Mouse (Mus musculus): ENCODE results near the gene Wdhd1.
"Not testable (repeated sequence)": the region's sequence is repeated elsewhere in the genome, so short reads cannot be mapped to it uniquely, and the experiment has no call there.

Gene Wdhd1

DNA sequence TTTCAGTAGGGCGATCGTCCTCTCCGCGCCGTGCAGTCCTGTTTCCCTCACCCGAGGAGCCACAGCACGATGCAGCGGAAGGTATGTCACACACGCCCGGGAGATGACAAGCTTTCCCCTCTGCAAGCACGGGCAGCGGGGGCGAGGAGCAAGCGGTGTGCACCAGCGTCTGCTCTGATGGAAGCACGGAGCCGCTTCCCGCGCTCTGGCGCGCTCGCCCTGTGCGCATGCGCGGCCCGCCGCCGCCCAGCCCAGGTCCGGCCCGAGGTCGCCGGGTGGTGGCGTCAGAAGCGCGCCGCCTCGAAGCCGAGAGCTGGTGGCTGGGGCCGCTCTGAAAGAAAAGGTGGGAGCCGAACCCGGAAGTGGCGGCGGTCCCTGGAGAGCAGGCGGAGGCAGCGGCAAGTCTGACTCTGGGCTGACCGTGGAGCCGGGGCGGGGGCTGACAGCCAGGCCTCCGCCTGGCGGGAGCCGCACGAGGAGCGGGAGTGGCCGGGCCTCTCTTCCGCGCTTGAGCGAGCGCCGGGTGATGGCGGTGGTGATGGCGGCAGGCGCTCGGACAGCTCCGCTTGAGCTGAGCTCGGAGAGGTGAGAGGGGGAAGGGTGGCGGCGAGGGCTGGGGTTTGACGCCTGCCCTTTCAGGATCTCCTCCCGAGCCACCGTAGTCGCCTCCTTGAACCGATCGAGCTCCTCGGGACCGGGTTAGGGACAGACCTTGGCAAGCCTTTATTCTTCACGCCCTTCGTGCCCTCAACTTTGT is at the start of gene Wdhd1, which contains the start of gene Socs4:
Wdhd1 (minus strand) TSS at position 221 of the 757 bp plus-strand sequence.
Socs4 (plus strand) TSS at position 295 of the 757 bp plus-strand sequence.
- DNase-seq = peak; percentile 94 to 97

DNA sequence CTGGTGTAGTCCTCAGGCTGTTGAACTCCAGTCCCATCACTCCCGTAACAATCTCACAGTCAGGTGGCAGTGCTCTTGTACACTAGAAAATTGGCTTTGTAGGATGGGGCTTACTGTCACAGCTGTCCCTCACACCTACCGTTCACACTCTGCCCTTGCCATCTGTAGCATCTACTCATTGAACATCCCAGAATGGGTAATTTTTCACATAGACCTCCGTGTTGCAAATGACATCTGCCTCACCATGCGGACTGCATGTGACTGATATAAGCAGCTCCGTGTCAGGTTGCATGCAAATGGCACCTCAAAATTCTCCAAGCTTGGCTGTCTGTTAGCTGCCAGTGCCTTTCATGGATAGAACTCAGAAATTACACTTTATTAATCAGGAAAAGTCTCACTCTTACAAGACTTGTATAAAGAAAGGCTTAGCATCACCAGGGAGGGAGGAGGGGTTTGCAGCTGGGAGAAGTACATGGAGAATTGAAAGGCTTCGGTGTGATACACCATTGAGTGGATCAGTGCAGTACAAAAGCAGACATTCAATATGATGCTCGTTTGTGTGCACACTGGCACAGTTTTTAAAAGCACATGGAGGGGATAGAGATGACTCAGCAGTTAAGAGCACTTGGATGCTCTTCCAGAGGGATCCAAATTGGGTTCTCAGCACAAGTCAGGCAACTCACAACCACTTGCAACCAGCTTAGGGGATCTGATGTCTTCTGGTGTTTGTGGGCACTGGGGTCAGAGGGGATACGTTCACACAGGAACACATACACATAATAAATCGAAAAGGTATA is 49.5 kb upstream of the Wdhd1 start:
- DNase-seq = no peak

DNA sequence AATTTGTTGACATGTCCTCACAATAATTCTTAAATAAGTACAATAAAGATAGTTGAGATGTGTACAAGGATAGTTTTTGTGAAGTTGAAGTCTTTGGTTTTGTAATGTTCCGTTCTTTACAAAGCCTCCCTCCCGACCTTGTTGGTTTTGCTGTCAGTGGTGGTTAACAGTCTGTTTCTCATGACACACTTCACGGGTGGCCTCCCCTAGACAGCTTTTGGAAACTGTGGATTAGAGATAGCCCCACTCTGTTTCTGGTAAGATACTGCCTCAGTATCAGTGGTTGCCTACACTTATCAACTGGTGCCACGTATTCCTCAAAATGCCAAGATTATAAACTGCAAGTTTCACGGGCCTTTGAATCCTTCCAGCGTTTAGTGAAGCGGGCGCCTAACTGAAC is 44.9 kb upstream of the Wdhd1 start:
- not testable (repeated sequence) for DNase-seq

DNA sequence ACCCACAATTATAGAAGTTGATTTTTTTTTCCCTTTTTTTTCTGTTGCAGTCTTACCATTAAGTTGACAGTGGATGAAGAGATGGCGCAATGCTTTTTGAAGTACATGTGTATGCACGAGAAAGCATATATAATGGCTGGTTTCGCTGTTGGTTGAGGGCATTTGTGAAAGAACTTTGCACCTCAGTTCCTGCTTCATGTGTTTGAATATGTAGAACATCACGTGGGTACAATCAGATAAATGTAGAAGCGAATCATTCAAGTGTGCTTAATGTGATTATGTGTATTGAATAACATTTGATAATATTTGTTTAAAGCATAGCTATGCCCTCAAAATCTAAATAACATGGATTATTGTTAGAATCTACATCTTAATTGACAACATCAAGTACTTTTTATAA is 42.7 kb upstream of the Wdhd1 start:
- DNase-seq = no peak

DNA sequence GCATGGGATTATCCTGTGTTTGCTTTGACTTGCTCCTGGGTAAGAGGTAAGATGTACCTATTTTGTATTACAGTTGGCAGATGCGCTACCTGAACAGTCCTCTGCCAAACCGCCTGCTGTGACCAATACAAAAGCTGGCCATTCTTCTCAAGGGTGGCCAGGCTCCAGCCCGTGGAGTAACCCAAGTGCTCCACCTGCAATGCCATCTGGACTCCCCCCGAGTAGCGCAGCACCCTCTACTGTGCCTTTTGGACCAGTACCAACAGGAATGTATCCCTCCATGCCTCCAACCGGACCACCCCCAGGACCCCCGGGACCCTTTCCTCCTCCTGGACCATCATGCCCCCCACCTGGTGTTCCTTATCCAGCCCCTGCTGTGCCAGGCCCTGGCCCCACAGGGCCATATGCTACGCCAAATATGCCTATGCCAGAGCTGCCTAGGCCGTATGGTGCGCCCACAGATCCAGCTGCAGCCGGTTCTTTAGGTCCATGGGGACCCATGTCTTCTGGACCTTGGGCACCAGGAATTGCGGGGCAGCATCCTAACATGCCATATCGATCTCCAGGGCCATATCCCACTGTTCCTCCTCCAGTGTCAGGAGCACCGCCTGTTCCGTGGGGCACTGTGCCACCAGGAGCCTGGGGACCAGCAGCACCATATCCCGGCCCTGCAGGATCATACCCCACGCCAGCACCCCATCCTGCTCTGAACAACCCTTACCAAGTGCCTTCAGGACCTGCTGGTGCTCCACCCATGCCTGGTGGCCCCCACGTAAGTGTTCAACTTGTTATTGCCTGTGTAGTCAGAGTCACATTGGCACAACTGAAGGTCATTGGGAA is 33.9 kb upstream of the Wdhd1 start:
- peak; percentile 82 to 83 for DNase-seq

DNA sequence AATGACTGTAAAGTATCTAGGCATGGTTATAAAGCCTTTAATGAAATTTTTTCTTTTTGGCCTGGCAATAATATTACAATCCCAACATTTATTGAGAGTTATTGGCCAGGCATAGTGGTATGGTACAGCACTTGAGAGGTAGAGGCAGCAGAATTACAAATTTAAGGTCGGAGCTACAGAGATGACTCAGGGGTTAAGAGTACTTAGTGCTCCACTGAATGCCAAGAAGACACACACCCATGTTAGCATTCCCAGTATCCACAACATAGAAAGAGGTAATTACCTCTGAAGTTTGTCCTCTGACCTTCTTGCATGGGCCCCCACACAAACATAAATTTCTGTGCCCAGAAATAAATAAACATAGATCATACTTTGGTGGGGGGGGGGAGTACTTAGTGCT is 32.4 kb upstream of the Wdhd1 start:
- no peak for DNase-seq

DNA sequence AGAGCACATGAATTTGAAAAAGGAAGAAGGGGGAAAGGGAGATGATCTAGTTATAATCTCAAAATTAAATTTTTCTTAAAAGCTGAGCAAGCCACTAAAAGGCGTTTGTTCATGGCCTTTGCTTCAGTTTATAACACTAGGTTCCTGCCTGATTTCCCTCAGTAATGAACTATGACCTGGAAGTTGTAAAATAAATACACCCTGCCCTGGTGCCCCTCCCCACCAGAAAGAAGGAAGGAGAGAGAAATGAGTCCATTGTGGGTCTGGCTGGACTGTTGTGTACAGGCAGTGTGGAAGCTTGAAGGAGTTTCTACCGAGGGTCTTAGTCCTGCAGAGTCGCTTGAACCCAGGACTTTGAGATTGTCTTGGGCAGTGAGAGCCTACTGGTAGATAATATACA is 31.0 kb upstream of the Wdhd1 start:
- no peak for DNase-seq

DNA sequence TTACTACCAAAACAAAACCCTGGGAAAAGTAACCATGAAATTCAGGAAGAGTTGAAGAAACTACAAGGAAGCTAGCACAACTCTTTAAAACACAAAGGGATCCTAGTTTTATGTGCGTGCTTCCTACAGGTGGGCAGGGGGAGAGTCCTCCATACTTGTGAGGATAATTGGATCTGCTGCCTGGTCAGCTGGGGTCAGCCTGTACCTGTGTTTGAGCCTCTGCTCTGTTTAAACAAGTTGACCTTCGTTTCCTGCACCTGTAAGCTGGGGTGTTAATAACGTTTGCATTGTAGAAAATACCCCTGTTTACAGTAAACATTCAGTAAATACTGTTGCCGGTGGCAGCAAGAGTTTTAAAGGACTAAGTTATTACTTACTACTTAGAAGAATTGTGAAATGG is 29.3 kb upstream of the Wdhd1 start:
- DNase-seq = no peak

DNA sequence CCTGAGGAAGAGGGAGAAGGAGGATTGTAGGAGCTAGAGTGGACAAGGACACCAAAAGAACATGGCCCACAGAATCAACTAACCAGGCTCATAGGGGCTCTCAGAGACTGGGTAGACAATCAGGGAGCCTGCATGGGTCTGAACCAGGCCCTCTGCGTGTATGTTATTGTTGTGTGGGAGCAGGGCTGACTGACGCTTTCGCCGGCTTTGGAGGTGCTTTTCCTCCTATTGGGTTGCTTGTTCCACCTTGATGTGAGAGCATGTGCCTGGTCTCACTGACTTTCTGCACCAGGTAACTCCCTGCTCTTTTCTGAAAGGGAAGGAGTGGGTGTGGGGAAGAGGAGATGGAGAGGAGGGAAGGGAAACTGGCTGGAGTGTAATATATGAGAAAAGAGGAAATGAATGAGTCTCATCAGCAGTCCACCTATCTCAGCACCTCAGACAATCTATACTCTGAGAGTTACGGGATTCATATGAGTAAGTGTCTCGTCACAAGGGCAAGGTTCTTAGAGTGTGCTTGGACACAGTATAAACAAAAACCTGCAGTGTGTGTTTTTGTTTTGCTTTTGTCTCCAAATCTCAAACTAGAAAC is 28.3 kb upstream of the Wdhd1 start:
- no peak for DNase-seq

DNA sequence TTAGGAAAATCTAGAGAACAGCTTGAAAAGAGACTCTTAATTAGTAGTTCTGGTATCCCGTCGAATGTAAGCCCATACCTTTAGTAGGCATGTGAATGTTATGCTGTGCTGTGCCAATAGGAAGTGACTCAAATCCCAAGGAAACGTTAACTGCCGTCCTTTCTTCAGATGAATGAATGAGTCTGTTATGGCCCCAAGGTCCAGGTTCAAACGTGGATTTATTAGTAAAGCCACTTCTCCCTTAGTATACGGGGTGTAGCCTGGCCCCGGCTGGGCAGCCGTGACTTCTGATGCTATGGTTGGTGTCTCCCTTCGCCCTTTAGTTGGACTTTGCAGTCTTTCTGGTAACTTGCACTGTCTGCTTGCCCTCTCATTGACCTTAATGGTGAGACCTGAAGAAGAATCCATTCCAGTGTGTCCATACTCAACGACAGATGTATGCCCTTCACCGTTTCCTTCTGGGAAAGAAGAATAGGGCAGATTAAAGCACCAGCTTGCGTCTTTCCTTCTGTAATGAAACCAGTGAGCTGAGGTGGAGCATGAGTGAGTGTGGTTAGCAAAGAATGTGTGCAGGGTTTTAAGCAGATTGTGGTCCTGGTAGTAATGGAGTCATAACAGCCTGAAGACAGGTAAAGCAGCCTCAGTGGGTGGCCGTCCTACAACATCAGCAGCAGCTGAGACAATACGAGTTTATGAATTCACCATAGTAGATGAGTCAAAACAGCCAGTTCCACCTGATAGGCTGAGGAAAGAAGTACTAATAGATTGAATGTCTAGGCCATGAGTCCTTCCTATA is 26.4 kb upstream of the Wdhd1 start:
- no peak for DNase-seq

DNA sequence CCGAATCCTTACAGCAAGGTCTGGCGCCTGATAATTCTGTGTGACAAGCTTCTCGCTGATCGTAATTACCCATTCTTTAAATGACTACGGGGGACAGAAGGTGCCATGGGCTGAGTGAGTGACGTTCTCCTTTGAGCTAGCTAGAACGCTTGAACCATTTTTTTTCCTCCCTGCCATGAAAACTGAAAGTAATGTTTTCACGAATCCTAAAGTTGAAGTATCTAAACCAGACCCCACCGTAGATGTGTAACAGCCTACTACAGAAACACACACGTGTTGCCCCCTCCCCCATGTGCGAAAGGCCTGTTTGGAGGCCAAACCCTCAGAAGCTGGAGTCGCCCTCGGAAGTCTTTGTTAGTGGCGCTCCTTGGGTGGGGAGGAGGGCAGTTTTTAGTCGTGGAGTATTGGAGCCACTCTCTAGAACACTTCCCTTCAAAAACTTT is 22.2 kb upstream of the Wdhd1 start:
- no peak for DNase-seq

DNA sequence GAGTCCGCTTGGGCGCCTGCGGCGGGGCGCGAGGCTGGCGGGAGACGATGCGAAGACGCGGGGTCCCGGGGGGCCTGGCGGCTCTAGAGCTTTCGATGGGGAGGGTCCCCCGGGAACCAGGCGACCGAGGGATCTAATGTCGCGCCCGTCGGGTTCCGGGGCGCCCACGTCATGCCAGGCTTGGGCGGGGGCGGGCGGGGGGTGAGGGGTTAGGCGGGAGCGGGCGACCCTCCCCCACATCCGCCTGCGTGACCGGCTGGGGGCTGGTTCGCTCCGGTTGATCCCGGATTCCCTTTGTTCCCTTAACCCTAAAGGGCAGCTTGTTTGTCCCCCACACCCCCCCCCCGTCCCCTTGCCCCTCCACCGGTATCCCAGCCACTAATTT is 21.7 kb upstream of the Wdhd1 start:
- no peak for DNase-seq

DNA sequence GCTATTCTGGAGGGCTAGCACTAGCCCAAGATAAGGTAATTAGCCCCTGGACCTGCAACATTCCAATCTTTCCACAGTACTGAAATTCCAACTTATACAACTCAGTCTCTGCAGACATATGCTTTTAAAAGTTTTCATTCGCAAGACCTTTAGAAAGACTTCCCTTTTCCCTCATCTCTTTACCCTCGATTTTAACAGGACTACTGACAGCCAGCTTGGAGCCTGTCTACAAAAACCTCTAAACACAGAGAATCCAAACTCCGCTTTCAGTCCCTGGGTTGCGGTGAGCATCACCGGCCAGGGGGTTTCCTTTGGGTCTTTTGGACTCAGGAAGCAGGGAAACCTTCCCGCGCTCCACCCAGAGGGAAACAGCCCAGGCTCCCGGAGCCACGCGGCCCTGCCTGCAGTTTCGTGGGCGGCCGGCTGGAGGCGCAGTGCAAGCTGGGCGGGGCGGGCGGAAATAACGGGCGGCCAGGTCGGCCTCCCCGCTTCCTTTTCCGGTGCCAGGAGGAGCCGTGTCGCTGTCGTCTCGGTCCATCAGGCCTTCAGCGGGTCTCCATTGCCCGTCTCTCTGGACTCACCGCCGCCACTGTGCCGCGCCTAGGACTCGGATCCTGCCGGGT is 21.2 kb upstream of the Wdhd1 start, which contains the start of gene Mapk1ip1l:
Mapk1ip1l (plus strand) TSS at position 482 of the 623 bp plus-strand sequence.
- peak; percentile 89 to 91 for DNase-seq

DNA sequence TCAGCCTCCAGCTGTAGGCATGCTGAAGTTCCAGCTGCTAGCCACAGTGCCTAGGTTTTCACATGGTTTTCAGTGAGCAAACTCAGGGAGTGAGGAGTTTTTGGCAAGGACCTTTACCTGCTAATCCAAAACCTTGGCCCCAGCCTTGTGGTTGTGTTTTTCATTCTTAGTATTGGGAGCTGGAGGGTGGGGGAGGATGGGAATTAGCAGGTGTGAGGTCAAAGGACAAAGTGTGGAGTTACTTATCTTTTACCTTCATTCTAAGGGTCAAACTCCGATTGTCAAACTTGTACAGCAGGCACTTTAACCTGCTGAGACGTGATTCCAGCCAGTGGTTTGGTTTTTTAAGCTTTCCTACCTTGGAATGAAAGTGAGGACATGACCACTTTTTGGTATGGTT is 19.6 kb upstream of the Wdhd1 start:
- DNase-seq = no peak

DNA sequence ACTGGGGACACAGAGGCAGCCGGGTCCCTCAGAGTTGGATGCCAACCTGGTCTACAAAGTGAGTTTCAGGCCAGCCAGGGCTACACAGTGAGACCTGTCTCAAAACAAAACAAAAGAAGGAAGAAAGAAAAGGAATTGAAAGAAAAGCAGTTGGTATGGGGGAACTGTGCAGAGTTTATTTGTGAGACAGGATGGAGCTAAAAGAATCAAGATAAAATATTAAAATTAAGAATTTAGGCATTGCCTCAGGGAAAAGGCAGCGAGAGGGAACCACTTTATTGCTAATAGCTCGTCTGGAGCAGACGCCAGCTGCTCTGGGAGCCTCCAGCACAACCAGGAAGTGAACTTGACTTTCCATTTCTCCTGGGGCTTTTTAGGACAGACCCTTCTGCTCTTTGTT is 17.5 kb upstream of the Wdhd1 start:
- no peak for DNase-seq

DNA sequence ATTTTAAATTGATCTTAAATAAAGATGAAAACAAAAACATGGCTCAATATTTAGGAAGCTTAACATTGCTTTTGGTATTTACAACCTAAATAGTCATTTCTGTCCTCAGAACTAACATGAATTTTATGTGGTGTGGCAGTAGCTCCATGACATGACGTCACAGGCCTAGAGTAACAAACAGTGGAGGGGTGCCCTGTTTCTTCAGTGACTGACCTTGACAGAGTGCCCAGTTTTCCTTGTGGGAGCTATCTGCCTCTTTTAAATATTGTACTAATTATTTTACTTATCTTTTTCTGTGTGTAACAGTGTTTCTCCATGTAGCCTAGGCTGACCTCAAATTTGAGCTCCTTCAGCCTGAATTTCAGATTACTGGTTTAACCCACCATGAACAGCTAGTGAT is 15.1 kb upstream of the Wdhd1 start:
- DNase-seq = no peak

DNA sequence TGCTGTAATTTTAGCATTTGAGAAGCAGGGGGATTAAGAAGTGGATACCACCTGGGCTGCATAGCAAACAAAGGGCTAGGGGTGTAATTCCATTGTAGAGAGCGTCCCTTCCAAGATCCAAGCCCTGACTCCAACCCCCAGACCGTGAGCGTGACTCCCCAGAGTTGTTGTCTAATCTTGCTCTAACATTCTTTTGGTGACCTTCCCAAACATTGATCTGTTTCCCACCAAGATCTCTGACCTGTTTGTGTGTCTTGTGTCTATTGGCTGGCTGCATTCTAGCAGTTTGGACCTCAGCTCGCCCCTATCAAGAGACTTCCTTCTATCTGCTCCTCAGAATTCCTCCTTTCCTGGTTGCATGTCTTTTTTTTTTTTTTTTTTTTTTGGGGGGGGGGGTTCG is 10.4 kb upstream of the Wdhd1 start:
- no peak for DNase-seq

DNA sequence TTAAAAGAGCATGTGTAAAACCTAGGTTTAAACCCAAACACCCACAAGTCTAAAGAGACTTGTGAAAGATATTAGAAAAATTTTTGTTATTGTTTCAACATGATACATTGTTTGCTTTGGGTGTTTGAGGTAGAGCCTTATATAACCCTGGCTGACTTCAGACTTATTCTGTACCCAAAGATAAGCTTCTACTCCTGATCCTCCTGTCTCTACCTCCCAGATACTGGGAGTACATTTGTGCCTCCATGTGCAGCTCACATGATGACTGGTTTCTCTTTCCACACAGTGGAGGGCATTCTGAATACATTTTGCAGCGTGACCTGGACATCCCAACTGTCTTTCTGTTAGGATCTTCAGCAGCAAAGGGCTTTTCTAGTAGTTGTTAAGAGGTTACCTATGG is 9.6 kb upstream of the Wdhd1 start:
- no peak for DNase-seq

DNA sequence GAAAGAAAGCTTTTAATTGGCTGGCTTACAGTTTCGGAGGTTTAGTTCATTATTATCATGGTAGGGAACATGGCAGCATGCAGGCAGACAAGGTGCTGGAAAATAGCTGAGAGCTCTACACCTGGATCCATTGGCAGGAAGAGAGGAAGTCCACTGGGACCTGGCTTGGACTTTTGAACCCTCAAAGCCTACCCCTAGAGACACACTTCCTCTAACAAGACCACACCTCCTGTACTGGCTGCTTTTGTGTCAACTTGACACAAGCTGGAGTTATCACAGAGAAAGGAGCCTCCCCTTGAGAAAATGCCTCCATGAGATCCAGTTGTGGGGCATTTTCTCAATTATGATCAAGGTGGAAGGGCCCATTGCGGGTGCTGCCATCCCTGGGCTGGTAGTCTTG is 8.6 kb upstream of the Wdhd1 start:
- no peak for DNase-seq

DNA sequence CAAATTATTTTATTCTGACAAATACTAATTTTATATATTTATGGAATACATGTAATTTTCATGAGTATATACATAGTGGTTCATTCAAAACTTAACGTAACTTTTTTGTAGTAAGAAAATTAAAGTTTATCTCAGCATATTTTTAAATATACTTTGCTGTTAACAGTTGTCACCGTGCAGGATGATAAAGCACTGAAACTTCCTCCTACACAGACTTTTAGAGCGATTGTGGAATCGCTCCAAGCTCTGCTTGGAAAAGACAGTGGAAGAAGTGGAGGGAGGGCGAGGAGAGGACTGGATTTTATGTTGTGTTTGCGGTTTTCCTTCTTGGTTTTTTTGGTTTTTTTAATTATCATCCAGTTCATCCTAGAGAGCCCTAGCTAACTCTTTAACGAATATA is 6.9 kb upstream of the Wdhd1 start:
- no peak for DNase-seq

DNA sequence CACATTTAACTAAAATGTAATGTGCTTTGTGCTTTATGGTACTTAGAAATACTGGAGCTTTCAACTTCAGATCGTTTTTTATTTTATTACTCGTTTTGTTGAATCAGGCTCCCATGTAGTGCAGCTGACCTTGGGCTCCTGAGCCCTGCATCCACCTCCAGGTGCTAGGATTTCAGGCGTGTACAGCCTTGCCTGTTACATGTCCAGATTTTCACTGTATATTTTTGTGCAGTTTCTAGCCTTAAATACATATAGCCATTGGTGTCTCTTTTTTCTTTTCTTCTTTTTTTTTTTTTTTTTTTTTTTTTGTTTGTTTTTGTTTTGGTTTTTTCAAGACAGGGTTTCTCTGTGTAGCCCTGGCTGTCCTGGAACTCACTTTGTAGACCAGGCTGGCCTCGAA is 4.9 kb upstream of the Wdhd1 start:
- DNase-seq = no peak

All from cerebellum, postnatal 36 days (tissue).